Mouse (Mus musculus) thymus, adult 2 months (tissue): ENCODE results near the gene Immp2l.

ENCODE experiments used
- CTCF ChIP-seq: fragments of 200-500 bp; IDR thresholded peaks from 2 replicates; pipeline ENCODE4 v1.5.1; 2012; ENCODE audit warnings: mild to moderate bottlenecking, control low read depth, low read length, moderate library complexity, borderline replicate concordance; ENCODE audit not compliant: control insufficient read depth, poor library complexity, insufficient read depth; ENCODE audit errors: extremely low read depth
- POLR2A ChIP-seq: fragments of 200-500 bp; IDR thresholded peaks from 2 replicates; pipeline ENCODE4 v1.6.1; 2012; ENCODE audit warnings: mild to moderate bottlenecking, low read length, control low read depth, moderate library complexity; ENCODE audit not compliant: control insufficient read depth, poor library complexity, insufficient read depth; ENCODE audit errors: extremely low read depth

GRCm38 (mm10) chr12:41221893-41222292, 198.0 kb downstream of the Immp2l start:
- TF ChIP-seq CTCF = no peak
- TF ChIP-seq POLR2A = no peak
